Mouse (Mus musculus) MEL (cell line): ENCODE measurements at regions not wholly inside any gene's neighbourhood (a gene's known extent, or its start where the extent isn't known, plus 50 kb on each side); places are given as distances from the start of the nearest gene placed in this dataset.

ENCODE experiments used
- DNase-seq: peaks from one replicate; pipeline ENCODE4 v3.0.0; 2011; ENCODE audit warnings: low read depth, low spot score
- H3K27ac ChIP-seq: 2 replicates; pipeline ENCODE4 v1.5.1; 2012; ENCODE audit warnings: low read depth, mild to moderate bottlenecking, control low read depth, low read length, moderate library complexity; ENCODE audit not compliant: control insufficient read depth
- H3K27me3 ChIP-seq, 2 experiments: fragments of 150-350 bp in 1 of 2; sonication (generic) in 1 of 2; 2 replicates each; pipeline ENCODE4 v1.6.1; 2012; ENCODE audit warnings: low read length in 2 of 2, mild to moderate bottlenecking in 2 of 2, improper control_type of control experiment in 1 of 2, moderate library complexity in 1 of 2; ENCODE audit not compliant: insufficient read depth in 2 of 2, control insufficient read depth in 1 of 2
- H3K36me3 ChIP-seq, 2 experiments: 2 replicates each; pipeline ENCODE4 v1.6.1; 2012 to 2014; ENCODE audit warnings: low read length in 2 of 2, improper control_type of control experiment in 1 of 2, inconsistent platforms in 1 of 2, mild to moderate bottlenecking in 1 of 2; ENCODE audit not compliant: insufficient read depth in 2 of 2, control insufficient read depth in 1 of 2
- H3K4me1 ChIP-seq, 2 experiments: fragments of 150-350 bp in 1 of 2; sonication (generic) in 1 of 2; 2 replicates each; pipeline ENCODE4 v1.6.1; 2012; ENCODE audit warnings: low read length in 2 of 2, improper control_type of control experiment in 1 of 2, mild to moderate bottlenecking in 1 of 2; ENCODE audit not compliant: insufficient read depth in 2 of 2, control insufficient read depth in 1 of 2
- H3K4me3 ChIP-seq, 2 experiments: fragments of 150-350 bp in 1 of 2; sonication (generic) in 1 of 2; 2 replicates each; pipeline ENCODE4 v1.5.1; 2012; ENCODE audit warnings: low read depth in 2 of 2, low read length in 2 of 2, mild to moderate bottlenecking in 2 of 2, moderate library complexity in 2 of 2, control low read depth in 1 of 2, improper control_type of control experiment in 1 of 2; ENCODE audit not compliant: control insufficient read depth in 1 of 2, insufficient read depth in 1 of 2
- H3K79me2 ChIP-seq: 2 replicates; pipeline ENCODE4 v1.6.1; 2012; ENCODE audit warnings: mild to moderate bottlenecking, low read length, moderate library complexity; ENCODE audit not compliant: control insufficient read depth, poor library complexity, insufficient read depth
- H3K9ac ChIP-seq: 2 replicates; pipeline ENCODE4 v1.6.1; 2012; ENCODE audit warnings: low read depth, mild to moderate bottlenecking, control low read depth, low read length, moderate library complexity; ENCODE audit not compliant: control insufficient read depth, poor library complexity, severe bottlenecking
- H3K9me3 ChIP-seq: fragments of 150-350 bp; sonication (generic); replicated peaks from 2 replicates; pipeline ENCODE4 v1.6.1; 2012; ENCODE audit warnings: mild to moderate bottlenecking, low read length, improper control_type of control experiment, moderate library complexity; ENCODE audit not compliant: insufficient read depth
- BHLHE40 ChIP-seq: IDR thresholded peaks from 2 replicates; pipeline ENCODE4 v1.6.1; 2012; ENCODE audit warnings: low read depth, mild to moderate bottlenecking, inconsistent platforms, low read length, improper control_type of control experiment, borderline replicate concordance
- CHD1 ChIP-seq: IDR thresholded peaks from 2 replicates; pipeline ENCODE4 v1.6.1; 2012; ENCODE audit warnings: low read depth, mild to moderate bottlenecking, inconsistent platforms, low read length, improper control_type of control experiment
- CTCF ChIP-seq, 3 experiments: IDR thresholded peaks in 2 of 3; conservative IDR thresholded peaks in 1 of 3; 2 replicates each; pipeline ENCODE4 v1.5.1; 2011 to 2012; ENCODE audit warnings: low read length in 3 of 3, low read depth in 2 of 3, mild to moderate bottlenecking in 2 of 3, improper control_type of control experiment in 1 of 3, inconsistent platforms in 1 of 3, mixed read lengths in 1 of 3, moderate library complexity in 1 of 3; ENCODE audit not compliant: control insufficient read depth in 1 of 3, insufficient read depth in 1 of 3, poor library complexity in 1 of 3, severe bottlenecking in 1 of 3
- E2F4 ChIP-seq: IDR thresholded peaks from 2 replicates; pipeline ENCODE4 v1.6.1; 2011; ENCODE audit warnings: low read depth, low read length, improper control_type of control experiment, borderline replicate concordance
- EP300 ChIP-seq, 2 experiments: IDR thresholded peaks; 2 replicates each; pipeline ENCODE4 v1.6.1; 2011; ENCODE audit warnings: improper control_type of control experiment in 2 of 2, low read length in 2 of 2, low read depth in 1 of 2, mild to moderate bottlenecking in 1 of 2
- GABPA ChIP-seq: IDR thresholded peaks from 2 replicates; pipeline ENCODE4 v1.6.1; 2012; ENCODE audit warnings: low read depth, mild to moderate bottlenecking, inconsistent platforms, low read length, improper control_type of control experiment, moderate library complexity
- KAT2A ChIP-seq: conservative IDR thresholded peaks from 2 replicates; pipeline ENCODE4 v1.6.1; 2012; ENCODE audit warnings: low read depth, low read length, improper control_type of control experiment, inconsistent platforms
- MAFK ChIP-seq: IDR thresholded peaks from 2 replicates; pipeline ENCODE4 v1.6.1; 2011; ENCODE audit warnings: low read depth, mild to moderate bottlenecking, low read length, improper control_type of control experiment, borderline replicate concordance
- MEF2A ChIP-seq: IDR thresholded peaks from 2 replicates; pipeline ENCODE4 v1.6.1; 2014; ENCODE audit warnings: low read depth, mild to moderate bottlenecking, inconsistent platforms, low read length, improper control_type of control experiment; ENCODE audit not compliant: poor library complexity, insufficient replicate concordance, severe bottlenecking; ENCODE audit errors: extremely low read depth
- NELFE ChIP-seq: IDR thresholded peaks from 2 replicates; pipeline ENCODE4 v1.6.1; 2011; ENCODE audit warnings: low read depth, low read length, improper control_type of control experiment
- POLR2A ChIP-seq, 2 experiments: IDR thresholded peaks; 2 replicates each; pipeline ENCODE4 v1.6.1; 2011 to 2012; ENCODE audit warnings: low read length in 2 of 2, mild to moderate bottlenecking in 2 of 2, control low read depth in 1 of 2, improper control_type of control experiment in 1 of 2, low read depth in 1 of 2, moderate library complexity in 1 of 2; ENCODE audit not compliant: control insufficient read depth in 1 of 2, insufficient read depth in 1 of 2, poor library complexity in 1 of 2
- POLR2AphosphoS2 ChIP-seq: IDR thresholded peaks from 2 replicates; pipeline ENCODE4 v1.6.1; 2011; ENCODE audit warnings: low read length, improper control_type of control experiment
- SIN3A ChIP-seq: IDR thresholded peaks from 2 replicates; pipeline ENCODE4 v1.6.1; 2012; ENCODE audit warnings: low read length, improper control_type of control experiment, inconsistent platforms
- TCF12 ChIP-seq: IDR thresholded peaks from 2 replicates; pipeline ENCODE4 v1.6.1; 2014; ENCODE audit warnings: low read depth, mild to moderate bottlenecking, inconsistent platforms, low read length, improper control_type of control experiment, moderate library complexity
- USF1 ChIP-seq: IDR thresholded peaks from 2 replicates; pipeline ENCODE4 v1.6.1; 2014; ENCODE audit warnings: low read depth, mild to moderate bottlenecking, inconsistent platforms, low read length, improper control_type of control experiment, moderate library complexity
- ZC3H11A ChIP-seq: IDR thresholded peaks from 2 replicates; pipeline ENCODE4 v1.6.1; 2012; ENCODE audit warnings: low read depth, mild to moderate bottlenecking, inconsistent platforms, low read length, improper control_type of control experiment
- ZKSCAN1 ChIP-seq: IDR thresholded peaks from 2 replicates; pipeline ENCODE4 v1.6.1; 2012; ENCODE audit warnings: low read depth, mild to moderate bottlenecking, inconsistent platforms, low read length, improper control_type of control experiment, moderate library complexity
- ZMIZ1 ChIP-seq: IDR thresholded peaks from 2 replicates; pipeline ENCODE4 v1.6.1; 2012; ENCODE audit warnings: low read depth, mild to moderate bottlenecking, inconsistent platforms, low read length, improper control_type of control experiment, moderate library complexity

DNA sequence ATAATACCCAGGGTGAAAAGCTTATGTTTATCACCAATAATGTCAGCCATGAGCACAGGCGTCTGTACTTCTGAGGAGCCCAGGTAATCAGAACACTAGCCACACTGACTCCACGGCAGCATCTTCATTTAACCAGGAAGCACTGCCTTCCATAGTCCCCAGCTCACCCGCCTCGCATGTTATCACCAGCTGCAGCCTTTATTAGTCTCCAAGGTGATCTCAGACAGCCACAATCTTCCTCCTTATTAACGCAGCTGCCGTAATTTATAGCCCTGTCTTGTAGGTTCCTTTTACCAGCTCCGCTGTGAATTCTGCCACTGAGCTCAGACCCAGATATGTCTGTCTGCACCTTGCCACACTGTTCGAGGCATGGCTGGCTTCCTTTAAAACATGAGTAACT is 127.2 kb upstream of the Sh3bp4 start:
- Histone ChIP-seq H3K4me1 (no peaks in the 10 kb centered on the region), H3K27me3 (no peaks in the 10 kb centered on the region), H3K9ac (no peak overlapping the region), H3K27ac (no peak overlapping the region), H3K79me2 (no peaks in the 10 kb centered on the region), H3K36me3 (no peaks in the 10 kb centered on the region), H3K9me3 (no peaks in the 10 kb centered on the region), H3K4me3 (no peak overlapping the region)
- no peak for DNase-seq
- TF ChIP-seq CTCF (IDR thresholded peaks at IDR 0.05 in 2 of 3, conservative IDR thresholded peaks at IDR 0.05 in 1 of 3; ENCODE audit: control insufficient read depth in 1 of 3, insufficient read depth in 1 of 3, low read depth in 2 of 3, low read length in 3 of 3, poor library complexity in 1 of 3, severe bottlenecking in 1 of 3) = no peak
- TF ChIP-seq KAT2A = no peak
- TF ChIP-seq POLR2AphosphoS2 = no peak

GRCm38 (mm10) chr1:88945868-88946267 is 124.3 kb upstream of the Sh3bp4 start:
- Histone ChIP-seq H3K4me1 (no peaks in the 10 kb centered on the region), H3K79me2 (no peaks in the 10 kb centered on the region), H3K36me3 (no peaks in the 10 kb centered on the region), H3K9me3 (no peaks in the 10 kb centered on the region), H3K4me3 (no peak overlapping the region), H3K27ac (no peak overlapping the region), H3K27me3 (no peaks in the 10 kb centered on the region), H3K9ac (no peak overlapping the region)
- no peak for TF ChIP-seq GABPA
- no peak for TF ChIP-seq ZC3H11A
- TF ChIP-seq E2F4 = no peak
- no peak for TF ChIP-seq MEF2A
- TF ChIP-seq ZMIZ1 = no peak
- no peak for TF ChIP-seq NELFE
- DNase-seq = no peak

DNA sequence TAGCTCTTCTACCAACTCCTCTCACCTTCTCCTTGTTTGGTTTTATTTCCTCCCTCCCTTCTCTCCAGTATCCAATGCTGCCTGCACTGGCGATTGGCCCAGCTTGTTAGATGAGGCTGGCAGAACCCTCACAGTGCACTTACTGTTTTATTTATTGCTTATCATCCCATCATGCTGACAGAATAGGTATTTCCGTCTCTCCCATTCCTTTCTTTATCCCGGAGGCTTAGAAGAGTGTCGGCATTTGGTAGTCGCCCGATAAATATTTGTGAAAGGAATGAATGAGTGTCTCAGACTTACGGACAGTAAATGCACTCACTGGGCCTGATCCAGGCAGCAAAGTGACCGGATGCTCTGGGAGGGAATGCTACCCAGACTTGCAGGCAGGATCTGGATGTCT is 123.8 kb upstream of the Sh3bp4 start:
- TF ChIP-seq SIN3A (no peak), CHD1 (no peak), EP300 (IDR thresholded peaks at IDR 0.05; ENCODE audit: low read depth in 1 of 2, low read length in 2 of 2) (no peak), USF1 (no peak), MAFK (no peak), ZKSCAN1 (no peak), TCF12 (no peak), POLR2A (IDR thresholded peaks at IDR 0.05; ENCODE audit: control insufficient read depth in 1 of 2, insufficient read depth in 1 of 2, low read depth in 1 of 2, low read length in 2 of 2, poor library complexity in 1 of 2) (no peak), BHLHE40 (no peak), KAT2A (no peak), CTCF (IDR thresholded peaks at IDR 0.05 in 2 of 3, conservative IDR thresholded peaks at IDR 0.05 in 1 of 3; ENCODE audit: control insufficient read depth in 1 of 3, insufficient read depth in 1 of 3, low read depth in 2 of 3, low read length in 3 of 3, poor library complexity in 1 of 3, severe bottlenecking in 1 of 3) (no peak)
- no peak overlapping the region for H3K9ac ChIP-seq
- H3K9me3 ChIP-seq = no peaks in the 10 kb centered on the region
- H3K27me3 ChIP-seq = no peaks in the 10 kb centered on the region
- no peak overlapping the region for H3K4me3 ChIP-seq
- H3K4me1 ChIP-seq = no peaks in the 10 kb centered on the region
- no peaks in the 10 kb centered on the region for H3K79me2 ChIP-seq
- no peak for DNase-seq
- no peaks in the 10 kb centered on the region for H3K36me3 ChIP-seq
- no peak overlapping the region for H3K27ac ChIP-seq
